ENCODE assay signal across 26 mouse cellular contexts in the genomic region with DNA sequence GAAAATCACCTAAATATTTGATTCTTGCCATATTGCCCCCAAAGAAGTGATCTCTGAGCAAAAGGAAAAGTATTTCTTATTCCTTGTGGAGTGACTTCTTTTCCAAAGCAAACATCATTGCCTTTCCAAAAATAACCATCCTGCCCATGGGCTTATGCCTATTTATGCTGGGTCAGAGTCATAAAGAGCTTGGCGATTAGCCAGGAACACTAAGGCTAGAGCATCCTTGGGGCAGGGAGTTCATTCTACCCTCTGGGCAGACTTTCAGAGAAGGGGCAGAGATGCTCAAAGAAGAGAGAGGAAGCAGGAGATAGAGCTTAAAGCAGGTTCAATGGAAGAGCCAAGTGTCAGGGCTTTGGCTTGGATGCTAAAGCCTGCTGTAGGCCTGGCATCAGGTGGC.
"Had no signal": no experiment of that assay in that cellular context is flagged by ENCODE, and none has a peak within 500 bp of the region (broad histone marks: within the 10 kb centered on the region; RNA-seq: fewer than 3 reads in every experiment).

No protein-coding gene starts in this region.

- H3K4me2 ChIP-seq: heart, embryonic 11.5 days; heart, embryonic 13.5 days; heart, embryonic 15.5 days; hindbrain, embryonic 12.5 days; hindbrain, embryonic 14.5 days; intestine, embryonic 15.5 days; limb, embryonic 13.5 days; liver, embryonic 11.5 days; liver, embryonic 13.5 days; liver, embryonic 15.5 days had no signal

- ATAC-seq: hindbrain, embryonic 16.5 days; inflammation-experienced regulatory T-cells, adult 6 months; intestine, embryonic 15.5 days; intestine, postnatal 0 days had no signal

- H3K9me3 ChIP-seq: heart, embryonic 13.5 days; heart, embryonic 15.5 days; hindbrain, embryonic 10.5 days; hindbrain, embryonic 12.5 days; intestine, embryonic 15.5 days; limb, embryonic 13.5 days; liver, embryonic 13.5 days; liver, embryonic 15.5 days had no signal

- H3K9ac ChIP-seq: heart, embryonic 13.5 days; heart, embryonic 15.5 days; hindbrain, embryonic 12.5 days; hindbrain, embryonic 14.5 days; intestine, embryonic 15.5 days; limb, embryonic 13.5 days; liver, embryonic 13.5 days; liver, embryonic 15.5 days had no signal

- H3K4me1 ChIP-seq: heart, embryonic 13.5 days; heart, embryonic 15.5 days; hindbrain, embryonic 10.5 days; hindbrain, embryonic 12.5 days; intestine, embryonic 15.5 days; liver, embryonic 13.5 days; liver, embryonic 15.5 days had no signal

- H3K4me3 ChIP-seq: heart, adult 2 months; heart, embryonic 13.5 days; heart, embryonic 15.5 days; hindbrain, embryonic 10.5 days; hindbrain, embryonic 12.5 days; intestine, embryonic 15.5 days; layer of hippocampus, adult 2 months; left cerebral cortex, adult 2 months; limb, embryonic 13.5 days; liver, embryonic 13.5 days; liver, embryonic 15.5 days had no signal

- H3K27me3 ChIP-seq: heart, embryonic 13.5 days; heart, embryonic 15.5 days; hindbrain, embryonic 12.5 days; intestine, embryonic 15.5 days; limb, embryonic 13.5 days; liver, embryonic 13.5 days; liver, embryonic 15.5 days had no signal

- DNase-seq: gastrocnemius, postnatal 14 days; heart, adult 11 months; heart, adult 2 months; heart, postnatal 4 days; kidney, adult 18-20 months; kidney, adult 8-10 months; kidney, postnatal 10 days; kidney, postnatal 25 days; kidney, postnatal 4 days; liver; liver, embryonic 13.5 days had no signal

- H3K27ac ChIP-seq: heart, adult 2 months; heart, embryonic 13.5 days; heart, embryonic 15.5 days; hindbrain, embryonic 10.5 days; hindbrain, embryonic 12.5 days; hindbrain, embryonic 14.5 days; intestine, embryonic 15.5 days; layer of hippocampus, adult 2 months; left cerebral cortex, adult 2 months; limb, embryonic 13.5 days; liver, embryonic 13.5 days; liver, embryonic 15.5 days had no signal

- H3K36me3 ChIP-seq: heart, embryonic 13.5 days; heart, embryonic 15.5 days; hindbrain, embryonic 10.5 days; hindbrain, embryonic 12.5 days; intestine, embryonic 15.5 days; limb, embryonic 13.5 days; liver, embryonic 13.5 days; liver, embryonic 15.5 days had no signal
